Mouse (Mus musculus): Measurements from ENCODE around the gene Kcnab1.

The Kcnab1 gene

GRCm38 (mm10) chr3:65317876-65318537 is 208.8 kb downstream of the Kcnab1 start:
- DNase-seq, result no peak

- DNase-seq, result no peak
Measured at GRCm38 (mm10) chr3:65319248-65320008, 210.2 kb downstream of the Kcnab1 start.

GRCm38 (mm10) chr3:65320990-65321389 is 211.8 kb downstream of the Kcnab1 start:
- DNase-seq, result no peak

- DNase-seq, result no peak
Measured at GRCm38 (mm10) chr3:65321981-65322779, 213.0 kb downstream of the Kcnab1 start.

GRCm38 (mm10) chr3:65325254-65325653 is 216.1 kb downstream of the Kcnab1 start:
- no peak for DNase-seq

GRCm38 (mm10) chr3:65328814-65329213 is 219.6 kb downstream of the Kcnab1 start:
- DNase-seq, result no peak

- no peak for DNase-seq
Measured at GRCm38 (mm10) chr3:65337835-65338464, 228.8 kb downstream of the Kcnab1 start.

- no peak for DNase-seq
Measured at GRCm38 (mm10) chr3:65340173-65340951, 231.2 kb downstream of the Kcnab1 start.

GRCm38 (mm10) chr3:65346176-65346575 is 237.0 kb downstream of the Kcnab1 start:
- no peak for DNase-seq

GRCm38 (mm10) chr3:65352278-65353127 is 243.3 kb downstream of the Kcnab1 start:
- DNase-seq, result no peak

- DNase-seq, result no peak
Measured at GRCm38 (mm10) chr3:65353263-65354037, 244.3 kb downstream of the Kcnab1 start.

- no peak for DNase-seq
Measured at GRCm38 (mm10) chr3:65355479-65355878, 246.3 kb downstream of the Kcnab1 start.

GRCm38 (mm10) chr3:65358275-65358674 is 249.1 kb downstream of the Kcnab1 start:
- DNase-seq, result no peak

- no peak for DNase-seq
Measured at GRCm38 (mm10) chr3:65358841-65359240, 249.7 kb downstream of the Kcnab1 start.

- DNase-seq, result no peak
Measured at GRCm38 (mm10) chr3:65360163-65360969, 251.2 kb downstream of the Kcnab1 start.

- DNase-seq, result peak; percentile 15
Measured at GRCm38 (mm10) chr3:65363438-65363837, 254.3 kb downstream of the Kcnab1 start.

- no peak for DNase-seq
Measured at GRCm38 (mm10) chr3:65365184-65365583, 256.0 kb downstream of the Kcnab1 start.

- peak; percentile 31 for DNase-seq
Measured at GRCm38 (mm10) chr3:65365921-65366710, 256.9 kb downstream of the Kcnab1 start.

GRCm38 (mm10) chr3:65367944-65368343 is 258.8 kb downstream of the Kcnab1 start:
- no peak for DNase-seq
